Mouse (Mus musculus) R1 (cell line): ENCODE measurements around the gene Pik3ip1.

ENCODE experiments used
- DNase-seq: peaks from one replicate; pipeline ENCODE4 v3.0.0-alpha.2; 2018; ENCODE audit warnings: low read depth, low spot score

The Pik3ip1 gene

DNA sequence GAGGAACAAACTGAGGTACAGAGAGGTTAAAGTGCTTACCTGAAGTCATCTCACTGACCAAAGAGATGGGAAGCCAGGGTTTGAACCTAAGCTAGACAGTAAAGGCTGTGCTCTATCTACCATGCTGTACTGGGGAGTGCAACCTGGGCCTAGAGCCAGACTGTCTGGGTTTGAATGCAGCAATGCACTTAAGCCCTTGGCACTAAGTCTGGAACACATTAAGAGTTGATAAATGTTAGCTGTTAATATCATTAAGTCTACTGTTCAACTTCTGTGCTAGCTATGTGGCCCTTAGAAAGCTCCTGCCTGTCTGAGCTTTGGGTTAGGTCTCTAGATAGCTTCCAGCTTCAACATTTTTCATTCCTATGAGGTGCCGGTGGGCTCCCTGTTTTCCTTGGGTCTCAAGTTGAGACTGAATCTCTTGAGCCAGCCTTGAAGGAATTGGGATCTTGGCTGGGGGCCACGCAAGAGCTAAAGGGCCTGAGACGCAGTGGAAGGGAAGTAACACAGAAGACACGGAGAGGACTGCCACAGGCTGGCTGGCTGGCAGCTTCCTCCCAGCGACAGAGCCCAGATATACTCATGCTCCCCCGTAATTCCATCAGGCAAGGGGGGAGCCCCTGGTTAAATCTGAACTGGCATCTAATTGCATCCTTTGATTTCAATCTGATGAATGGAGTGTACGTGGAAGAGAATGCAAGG, 43.5 kb downstream of the Pik3ip1 start:
- no peak for DNase-seq

DNA sequence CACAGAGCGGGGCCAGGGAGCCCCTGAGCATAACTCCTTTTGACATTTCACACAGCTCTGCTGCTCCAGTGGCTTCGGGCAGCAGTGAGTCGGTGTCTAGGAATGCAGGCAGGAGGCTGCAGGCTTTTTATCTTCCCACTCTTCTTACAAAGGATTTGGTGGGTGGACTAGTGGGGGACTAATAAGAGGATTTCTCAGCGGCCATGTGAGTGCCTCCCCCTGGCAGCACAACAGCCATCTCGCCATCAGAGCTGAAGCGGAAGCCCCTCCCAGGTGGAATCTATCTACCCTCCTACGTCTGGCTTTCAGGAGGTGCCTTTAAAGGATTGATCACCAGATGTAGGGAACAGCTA, 44.1 kb downstream of the Pik3ip1 start:
- DNase-seq = peak; percentile 48

DNA sequence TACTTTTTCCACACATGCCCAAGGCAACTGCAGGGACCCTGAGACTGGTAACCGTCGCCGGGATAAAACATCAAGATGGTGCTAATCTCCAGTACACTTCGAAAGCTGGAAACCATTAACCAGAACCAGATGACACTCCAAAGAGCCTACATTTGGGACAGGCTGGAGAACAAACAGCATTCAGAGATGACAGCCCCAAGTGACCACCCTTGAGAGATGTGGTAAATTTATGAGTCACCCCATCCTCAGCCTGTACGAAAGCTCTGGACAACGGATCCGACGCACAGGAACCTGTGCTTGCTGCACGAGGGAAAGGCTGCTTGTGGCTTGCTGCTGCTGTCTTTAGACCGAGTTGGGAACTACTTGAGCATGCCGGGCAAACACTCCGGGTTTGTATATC, 44.5 kb downstream of the Pik3ip1 start:
- DNase-seq = no peak

DNA sequence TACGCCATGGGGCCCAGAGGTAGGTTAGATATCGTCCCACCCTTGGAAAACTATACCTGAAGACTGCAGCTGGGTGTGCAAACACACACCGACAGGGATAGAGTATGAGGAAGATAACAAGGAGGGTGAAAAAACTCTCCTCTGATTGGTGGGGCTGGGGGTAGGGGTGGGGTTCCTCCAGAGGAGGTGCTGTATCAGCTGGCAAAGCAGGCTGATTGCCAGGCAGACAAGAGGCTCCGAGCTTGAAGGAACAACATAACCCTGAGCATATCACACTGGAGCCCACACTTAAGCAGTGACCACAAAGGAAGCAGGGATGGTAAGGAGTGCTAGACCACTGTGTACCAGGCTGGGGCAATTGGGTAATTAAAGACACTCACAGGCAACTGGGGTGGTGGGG, 49.2 kb downstream of the Pik3ip1 start:
- no peak for DNase-seq

DNA sequence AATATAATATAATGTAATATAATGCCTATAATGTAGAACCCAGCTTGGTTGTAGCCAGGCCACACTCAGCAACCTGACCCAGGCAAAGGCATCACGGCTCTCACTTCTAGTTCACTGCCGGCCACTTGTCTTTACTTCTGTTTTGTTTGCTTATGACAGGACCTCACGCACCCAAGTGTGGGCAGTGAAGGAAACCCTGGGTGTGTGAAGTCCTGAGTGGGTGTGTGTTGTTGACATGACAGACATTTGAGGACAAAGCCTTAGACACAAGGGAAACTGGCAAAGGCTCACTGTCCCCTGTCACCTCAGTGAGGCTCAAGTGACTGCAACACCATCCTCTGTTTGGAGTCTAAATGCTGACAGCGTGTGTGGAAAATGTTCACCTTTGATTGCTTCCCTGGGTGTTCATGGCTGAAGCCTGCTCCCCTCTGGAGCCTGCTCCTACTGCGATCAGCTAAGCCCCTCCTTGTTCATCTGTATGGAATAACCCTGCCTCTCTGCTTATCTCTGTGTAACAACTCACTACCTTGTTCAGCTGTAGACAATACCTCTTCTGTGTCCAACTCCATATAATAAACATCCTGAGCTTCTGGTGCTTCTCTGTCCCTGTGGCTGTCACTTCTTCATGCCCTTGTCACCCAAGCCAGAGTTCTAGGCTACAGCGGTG, 51.1 kb downstream of the Pik3ip1 start:
- DNase-seq = no peak

DNA sequence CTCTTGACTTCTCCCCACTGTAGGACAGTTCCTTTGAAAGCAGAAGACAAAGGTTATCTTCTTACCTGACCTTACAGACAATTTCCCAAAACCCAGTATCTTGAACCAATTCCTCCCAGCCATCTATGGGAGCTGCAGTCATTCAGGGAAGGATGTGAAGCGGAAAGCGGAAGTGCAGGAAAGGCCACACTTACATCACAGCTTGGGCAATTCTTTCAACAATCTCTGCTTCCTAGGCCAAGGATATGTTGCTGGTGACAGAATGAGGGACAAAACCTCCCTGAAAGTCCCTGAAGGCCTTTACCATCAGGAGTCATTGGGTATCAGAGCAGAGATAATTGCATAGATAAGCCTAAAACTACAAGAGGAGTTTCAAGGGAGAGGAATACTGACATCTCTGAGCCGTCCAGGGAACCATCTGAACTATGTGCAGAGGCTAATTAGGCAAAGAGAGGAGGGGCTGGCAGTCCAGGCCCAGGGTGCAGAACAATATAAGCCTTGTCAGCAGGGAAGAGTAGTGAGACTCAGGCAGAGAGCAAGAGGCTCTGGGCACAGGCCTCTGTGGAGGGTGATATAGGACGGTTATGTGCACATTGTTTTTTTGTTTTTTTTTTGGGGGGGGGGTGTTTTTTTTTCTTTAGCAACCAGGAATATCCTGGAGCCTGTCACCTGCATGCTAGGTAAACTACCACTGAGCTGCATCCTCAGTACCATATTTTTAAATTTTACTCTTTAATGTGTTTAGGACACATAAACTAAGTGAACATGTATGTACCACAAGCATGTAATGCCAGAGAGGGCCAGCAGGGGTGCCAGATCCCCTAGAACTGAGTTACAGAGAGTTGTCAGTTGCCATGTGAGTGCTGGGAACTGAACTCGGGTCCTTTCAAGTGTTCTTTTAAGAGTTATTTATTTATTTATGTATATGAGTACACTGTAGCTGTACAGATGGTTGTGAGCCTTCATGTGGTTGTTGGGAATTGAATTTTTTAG, 52.7 kb downstream of the Pik3ip1 start:
- peak; percentile 72 for DNase-seq

DNA sequence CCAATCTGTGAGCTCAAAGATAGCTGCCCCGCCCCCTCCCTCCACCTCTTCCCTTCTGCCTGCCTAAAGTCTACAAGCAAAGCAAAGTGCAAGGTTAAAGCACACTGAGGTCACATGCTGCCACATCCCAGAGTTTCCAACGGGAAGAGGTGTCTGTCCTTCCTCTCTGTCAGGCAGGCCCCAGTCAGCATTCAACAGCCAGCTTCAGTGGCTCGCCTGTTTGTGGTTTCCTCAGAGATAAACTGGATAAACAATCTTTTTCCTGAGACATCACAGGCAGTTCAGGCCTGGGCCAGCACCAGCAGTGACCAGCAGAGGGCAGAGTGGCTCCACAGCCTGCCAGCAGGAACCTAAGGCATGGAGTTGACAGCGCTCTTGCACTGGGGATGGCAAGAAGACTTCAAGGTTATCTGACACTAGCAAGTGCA, 56.8 kb downstream of the Pik3ip1 start:
- peak; percentile 88 for DNase-seq

DNA sequence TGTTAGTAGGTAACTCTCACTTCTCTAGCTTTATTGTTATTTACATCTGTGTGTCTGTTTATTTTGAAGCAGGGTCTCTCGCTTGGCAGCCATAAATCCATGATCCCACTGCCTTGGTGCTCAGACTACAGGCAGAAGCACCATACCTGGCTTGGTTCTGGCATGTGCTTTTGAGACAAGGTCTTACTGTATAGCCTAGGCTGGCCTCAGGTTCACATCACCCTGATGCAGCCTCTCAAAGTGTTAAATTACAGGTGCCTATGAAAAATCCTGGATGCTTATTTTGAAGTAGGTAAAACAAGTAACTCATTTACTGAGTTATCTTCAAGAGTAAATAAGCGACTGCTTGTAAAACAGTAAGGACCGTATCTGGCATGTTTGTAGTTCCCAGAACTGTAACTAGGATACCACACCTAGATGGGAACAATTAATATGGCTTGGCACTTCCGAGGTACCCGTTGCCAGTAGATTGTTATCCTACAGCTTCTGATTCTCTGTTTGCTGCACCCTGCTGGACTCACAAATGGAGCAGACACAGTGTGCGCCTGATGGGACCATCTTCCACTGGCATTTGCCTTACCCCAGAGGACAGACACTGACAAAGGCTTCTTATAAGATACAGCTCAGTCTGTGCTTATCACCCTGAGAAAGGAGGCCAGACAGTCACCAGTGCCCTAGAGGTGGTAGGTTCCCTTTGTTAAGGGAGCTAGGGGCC, 57.4 kb downstream of the Pik3ip1 start:
- no peak for DNase-seq

DNA sequence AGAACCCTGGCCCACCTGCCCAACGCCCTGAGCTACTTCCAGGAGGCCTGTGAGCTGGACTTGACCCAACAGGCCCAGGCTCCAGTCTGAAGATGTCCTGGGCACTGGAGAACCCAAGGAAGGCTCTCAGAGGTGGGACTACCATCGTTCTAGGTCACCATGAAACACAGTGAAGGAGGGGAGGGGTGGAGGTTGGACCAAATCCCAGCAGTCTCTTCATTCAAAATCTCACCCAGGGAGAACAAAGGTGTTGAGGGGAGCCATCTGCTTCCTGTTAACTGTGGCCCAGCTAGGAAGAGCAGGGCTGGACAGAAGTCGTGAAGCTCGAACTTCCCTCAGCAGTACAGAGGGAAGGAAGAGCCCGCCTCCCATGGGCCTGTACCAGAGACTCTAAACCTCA, 59.8 kb downstream of the Pik3ip1 start:
- DNase-seq = peak; percentile 60

DNA sequence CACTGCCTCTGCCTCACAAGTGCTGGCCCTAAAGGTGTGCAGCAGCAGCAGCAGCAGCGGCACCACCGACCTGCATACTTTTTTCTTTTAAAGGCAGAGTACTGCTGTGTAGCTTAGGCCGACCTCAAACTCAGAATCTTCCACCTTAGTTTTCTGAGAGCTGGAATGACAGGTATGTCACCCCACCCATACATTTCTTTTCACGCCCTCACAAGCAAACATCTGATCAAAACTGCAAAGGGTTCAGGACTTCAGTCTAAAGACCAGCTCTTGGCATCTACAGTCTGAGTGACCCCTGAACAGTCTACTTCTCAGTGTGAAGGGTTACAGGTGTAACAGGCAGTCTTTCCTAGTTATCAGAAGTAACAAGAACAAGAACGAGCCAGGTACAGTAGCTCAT, 60.6 kb downstream of the Pik3ip1 start:
- peak; percentile 90 for DNase-seq

DNA sequence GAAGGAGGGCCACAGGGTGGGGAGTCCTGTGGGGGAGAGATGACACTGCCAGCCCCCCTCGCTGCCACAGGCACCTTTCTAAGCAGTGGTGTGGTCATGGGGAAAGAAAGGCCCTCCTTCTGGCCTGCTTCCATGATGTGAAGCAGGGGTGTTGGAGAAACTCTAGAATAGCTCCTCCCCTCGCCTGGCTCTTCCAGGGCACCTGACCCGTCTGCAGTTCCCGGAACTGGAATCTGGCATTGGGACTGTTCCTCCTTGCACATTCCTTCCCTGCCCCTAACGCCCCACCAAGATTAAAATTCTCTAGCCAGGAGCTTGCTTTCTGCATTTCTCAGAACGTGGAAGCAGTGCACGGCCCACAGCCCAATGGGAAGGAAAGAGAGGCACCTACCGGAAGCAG, 62.3 kb downstream of the Pik3ip1 start:
- peak; percentile 76 for DNase-seq
